Mouse (Mus musculus) cerebellum, postnatal 10 days (tissue): ENCODE measurements at regions not wholly inside any gene's neighbourhood (a gene's known extent, or its start where the extent isn't known, plus 50 kb on each side); places are given as distances from the start of the nearest gene placed in this dataset.

Experiments
- DNase-seq, 2 experiments: peaks; one replicate each; pipeline ENCODE4 v3.0.0; 2021; ENCODE audit warnings: mixed read lengths in 2 of 2

DNA sequence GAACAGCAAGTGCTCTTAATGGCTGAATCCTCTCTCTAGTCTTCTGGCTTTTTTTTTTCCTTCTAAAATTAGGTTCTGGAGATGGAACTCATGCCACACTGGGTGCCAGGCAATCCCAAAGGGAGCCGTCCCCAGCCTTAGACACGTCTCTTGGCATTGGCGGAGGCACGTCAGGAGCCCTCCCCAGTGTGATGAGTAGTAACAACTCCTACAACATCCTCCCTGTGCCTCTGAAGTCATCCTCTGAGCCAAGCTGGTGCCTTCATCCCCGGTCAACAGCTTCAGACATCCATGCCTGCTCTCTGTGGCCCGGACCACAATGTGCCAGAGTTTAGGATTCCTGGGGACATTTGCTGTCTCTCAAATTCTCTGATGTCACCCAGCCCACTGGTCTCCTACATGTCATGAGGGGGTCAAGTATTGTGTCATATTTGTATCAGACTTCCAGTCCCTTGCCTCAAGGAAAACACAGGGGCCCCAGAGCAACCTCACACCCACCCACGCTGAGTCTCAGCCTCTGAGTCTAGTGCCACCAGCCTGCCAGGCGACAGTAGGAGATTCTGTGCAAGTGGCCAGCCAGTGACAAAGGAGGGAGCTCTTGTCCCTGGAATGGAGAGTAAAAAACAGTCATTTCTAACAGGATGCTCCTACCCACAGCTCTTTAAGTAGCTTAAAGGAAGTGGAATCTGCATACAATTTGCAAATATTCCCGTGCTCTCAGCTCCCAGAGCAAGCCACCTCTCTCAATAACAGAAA lies 144.5 kb upstream of the Kcnab2 start:
- peak; percentile 58 to 62 for DNase-seq

DNA sequence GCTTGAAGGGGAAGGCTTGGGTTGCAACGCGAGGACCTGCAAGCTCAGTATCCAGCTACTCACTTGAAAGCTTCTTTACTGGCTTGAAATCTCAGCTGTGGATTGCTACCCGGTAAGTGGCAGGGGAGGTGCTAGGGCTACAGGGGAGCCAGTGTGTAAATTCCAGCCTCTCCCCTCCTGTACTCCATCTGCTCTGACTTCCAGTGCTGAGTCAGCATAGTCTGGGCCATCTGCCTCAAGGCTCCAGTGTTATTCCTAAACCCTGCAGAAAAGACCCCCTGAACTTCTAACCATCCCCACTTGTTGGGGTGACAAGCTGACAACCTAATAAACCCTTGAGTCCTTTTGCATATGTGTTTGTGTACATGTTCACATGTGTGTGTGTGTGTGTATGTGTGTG lies 140.0 kb upstream of the Kcnab2 start:
- peak; percentile 34 to 38 for DNase-seq

DNA sequence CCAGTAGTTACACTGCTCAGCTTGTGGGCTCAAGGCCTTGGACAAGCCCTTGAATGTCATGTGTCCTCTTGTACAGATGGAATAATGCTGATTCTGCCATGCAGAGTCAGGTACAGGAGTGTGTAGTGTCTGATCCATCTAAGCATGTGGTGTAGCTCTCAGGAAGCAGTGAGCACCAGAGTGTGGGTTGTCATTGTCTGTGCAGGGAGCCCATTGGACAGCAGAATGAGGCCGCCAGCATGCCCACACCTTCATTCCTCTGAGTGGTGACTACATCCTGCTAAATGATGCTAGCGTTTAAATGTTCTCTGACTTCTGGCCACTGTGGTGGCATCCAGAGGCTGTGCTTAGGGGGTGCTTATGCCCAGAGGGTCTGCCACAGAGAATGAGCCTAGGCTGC lies 137.5 kb upstream of the Kcnab2 start:
- DNase-seq: no peak

DNA sequence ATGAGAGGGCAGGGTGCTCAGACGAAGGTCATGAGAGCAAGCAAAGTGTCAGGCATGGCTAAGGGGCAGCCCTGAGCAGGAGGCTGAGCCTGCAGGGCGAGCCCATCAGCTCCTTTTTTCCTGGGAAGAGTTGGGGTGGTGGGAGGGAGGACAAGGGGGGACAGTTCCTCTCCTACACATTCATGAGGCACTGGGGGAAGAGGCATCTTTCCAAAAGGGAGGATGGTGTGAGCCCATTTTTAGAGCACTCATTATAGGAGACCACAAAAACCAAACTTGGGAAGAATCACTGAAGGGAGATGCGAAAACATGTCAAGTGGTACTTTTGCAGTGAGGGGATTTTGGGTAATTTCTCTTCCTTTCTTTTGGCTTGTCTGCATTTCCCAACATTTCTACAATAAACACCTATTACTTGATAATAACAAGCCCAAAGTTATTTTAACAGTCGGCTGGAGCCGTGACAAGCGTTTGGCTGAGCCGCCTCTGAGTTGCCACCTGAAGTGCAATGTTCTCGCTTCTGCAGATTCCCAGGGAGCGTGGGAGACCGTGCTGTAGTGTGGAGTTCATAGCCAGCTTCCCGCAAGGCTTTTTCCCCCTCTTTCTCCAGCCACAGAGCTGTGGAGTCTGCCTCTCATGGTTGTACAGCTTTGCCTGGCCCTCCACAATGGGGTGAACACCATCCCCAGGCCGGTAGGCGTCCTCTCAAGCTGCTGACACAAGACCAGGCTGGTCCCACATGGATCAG lies 136.9 kb upstream of the Kcnab2 start:
- no peak for DNase-seq
